Mouse (Mus musculus) ES-E14 (cell line): ENCODE measurements at regions not wholly inside any gene's neighbourhood (a gene's known extent, or its start where the extent isn't known, plus 50 kb on each side); places are given as distances from the start of the nearest gene placed in this dataset.
A peak's percentile ranks its signal among the peaks of the same experiment; 100 is the strongest.

ENCODE experiments used
- DNase-seq: peaks from one replicate; pipeline ENCODE4 v3.0.0-alpha.2; 2013; ENCODE audit warnings: low read depth, low spot score
- H3K27ac ChIP-seq: 2 replicates; pipeline ENCODE4 v1.5.1; 2012; ENCODE audit warnings: low read depth, mild to moderate bottlenecking, low read length, moderate library complexity, mixed read lengths; ENCODE audit not compliant: poor library complexity, insufficient read depth, severe bottlenecking
- H3K36me3 ChIP-seq: 2 replicates; pipeline ENCODE4 v1.6.1; 2012; ENCODE audit warnings: mild to moderate bottlenecking, low read length, moderate library complexity, mixed read lengths; ENCODE audit not compliant: control insufficient read depth, poor library complexity, insufficient read depth, severe bottlenecking
- H3K4me1 ChIP-seq, 2 experiments: fragments of 150-350 bp in 1 of 2; sonication (generic) in 1 of 2; 2 replicates each; pipeline ENCODE4 v1.6.1; 2012; ENCODE audit warnings: low read length in 2 of 2, mild to moderate bottlenecking in 1 of 2, mixed read lengths in 1 of 2; ENCODE audit not compliant: control insufficient read depth in 2 of 2, insufficient read depth in 2 of 2, poor library complexity in 1 of 2
- H3K4me3 ChIP-seq, 2 experiments: fragments of 150-350 bp in 1 of 2; sonication (generic) in 1 of 2; 2 replicates each; pipeline ENCODE4 v1.5.1; 2012; ENCODE audit warnings: low read length in 2 of 2, low read depth in 1 of 2, mild to moderate bottlenecking in 1 of 2, mixed read lengths in 1 of 2; ENCODE audit not compliant: insufficient read depth in 1 of 2, poor library complexity in 1 of 2, severe bottlenecking in 1 of 2
- H3K9ac ChIP-seq: 2 replicates; pipeline ENCODE4 v1.6.1; 2012; ENCODE audit warnings: low read depth, mild to moderate bottlenecking, low read length, mixed read lengths; ENCODE audit not compliant: poor library complexity, insufficient read depth, severe bottlenecking
- H3K9me3 ChIP-seq: fragments of 150-350 bp; sonication (generic); 2 replicates; pipeline ENCODE4 v1.6.1; 2012; ENCODE audit warnings: low read depth, mild to moderate bottlenecking, low read length; ENCODE audit not compliant: control insufficient read depth, insufficient read depth
- CHD2 ChIP-seq: IDR thresholded peaks from 2 replicates; pipeline ENCODE4 v1.6.1; 2014; ENCODE audit warnings: mild to moderate bottlenecking, low read depth, low read length, inconsistent platforms
- HCFC1 ChIP-seq: IDR thresholded peaks from 2 replicates; pipeline ENCODE4 v1.6.1; 2012; ENCODE audit warnings: low read length, inconsistent platforms, borderline replicate concordance; ENCODE audit not compliant: insufficient read depth
- MAFK ChIP-seq: IDR thresholded peaks from 2 replicates; pipeline ENCODE4 v1.6.1; 2014; ENCODE audit warnings: mild to moderate bottlenecking, low read depth, low read length, inconsistent platforms; ENCODE audit not compliant: insufficient read depth
- ZC3H11A ChIP-seq: IDR thresholded peaks from 2 replicates; pipeline ENCODE4 v1.6.1; 2012; ENCODE audit warnings: low read depth, mild to moderate bottlenecking, inconsistent platforms, low read length, borderline replicate concordance
- ZNF384 ChIP-seq: IDR thresholded peaks from 2 replicates; pipeline ENCODE4 v1.6.1; 2012; ENCODE audit warnings: low read depth, low read length, inconsistent platforms
- in situ Hi-C, 2 experiments: fragments of 600-800 bp; cut with MboI; formaldehyde crosslinking; loops; one replicate each; pipeline ENCODE4 v1.15.1; 2025; ENCODE audit warnings: low sequenced_read_pairs in 2 of 2, inconsistent platforms in 1 of 2; ENCODE audit not compliant: unreplicated experiment in 2 of 2

DNA sequence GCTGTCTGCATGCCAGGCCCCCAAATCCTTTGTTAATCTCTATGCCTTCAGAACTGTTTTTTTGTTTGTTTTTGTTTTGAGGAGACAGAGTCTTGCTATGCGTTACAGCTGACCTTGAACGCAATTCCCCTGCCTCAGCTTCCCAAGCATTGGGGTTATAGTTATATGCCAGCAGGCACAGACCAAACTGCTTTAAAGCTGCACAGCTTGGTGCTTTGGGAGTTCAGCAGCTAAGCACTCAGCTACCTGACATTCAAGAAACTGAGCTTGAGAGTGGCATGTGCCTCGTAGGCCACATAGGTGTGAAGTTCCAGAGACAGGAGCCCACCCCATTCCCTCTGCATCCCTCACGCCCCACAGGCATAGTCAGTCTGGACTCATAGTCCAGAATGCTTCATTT, 229.5 kb upstream of the 4930535I16Rik start:
- in situ Hi-C loops, result loop anchor here in 1 of 2 experiments (25.0 kb wide), 1 partner anchor 185 kb away; no protein-coding TSS in a partner anchor

GRCm38 (mm10) chr4:124146135-124146534, 228.3 kb upstream of the 4930535I16Rik start:
- in situ Hi-C loops, result loop anchor here in 1 of 2 experiments (25.0 kb wide), 1 partner anchor 184 kb away; no protein-coding TSS in a partner anchor
- H3K36me3 ChIP-seq, result no peaks in the 10 kb centered on the region
- DNase-seq, result no peak
- no peaks in the 10 kb centered on the region for H3K9me3 ChIP-seq
- H3K4me1 ChIP-seq, result peaks cover 0 to 5% of the 10 kb centered on the region in 2 experiments; a peak in 1 of 4 replicates
- H3K27ac ChIP-seq, result no peak overlapping the region
- no peak overlapping the region for H3K9ac ChIP-seq
- no peak overlapping the region for H3K4me3 ChIP-seq
- TF ChIP-seq ZC3H11A, result no peak
- TF ChIP-seq MAFK, result no peak
- TF ChIP-seq CHD2, result no peak
- no peak for TF ChIP-seq HCFC1
- TF ChIP-seq ZNF384, result no peak

More for the DNA sequence above, 229.5 kb upstream of the 4930535I16Rik start:
- Histone ChIP-seq H3K9me3 (no peaks in the 10 kb centered on the region), H3K36me3 (no peaks in the 10 kb centered on the region), H3K27ac (no peak overlapping the region), H3K4me1 (peaks cover 0 to 5% of the 10 kb centered on the region in 2 experiments; a peak in 1 of 4 replicates), H3K4me3 (no peak overlapping the region), H3K9ac (no peak overlapping the region)
- TF ChIP-seq ZNF384, result no peak
- TF ChIP-seq MAFK, result no peak
- TF ChIP-seq HCFC1, result no peak
- no peak for TF ChIP-seq CHD2
- no peak for TF ChIP-seq ZC3H11A
- no peak for DNase-seq

DNA sequence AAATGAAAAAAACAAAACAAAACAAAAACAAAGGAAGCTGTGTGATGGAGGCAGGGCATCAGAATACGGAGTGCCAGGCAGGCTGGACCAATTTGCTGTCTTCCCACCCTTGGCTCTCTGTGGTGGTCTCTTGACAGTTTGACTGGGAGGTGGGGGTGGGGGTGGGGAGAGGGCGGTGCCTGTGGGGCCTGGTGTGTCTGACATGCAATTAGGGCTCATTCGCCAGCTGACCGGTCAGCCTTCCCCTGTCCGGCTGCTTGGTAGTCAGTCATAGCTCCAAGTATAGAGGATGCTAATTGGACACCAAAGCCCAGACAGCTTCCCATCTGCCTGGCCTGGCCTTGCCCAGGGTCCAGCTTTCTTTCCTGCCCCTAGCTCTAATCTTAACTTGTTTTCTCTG, 225.8 kb upstream of the 4930535I16Rik start:
- no peak for TF ChIP-seq CHD2
- TF ChIP-seq HCFC1, result no peak
- no peak for TF ChIP-seq MAFK
- no peak for TF ChIP-seq ZNF384
- TF ChIP-seq ZC3H11A, result no peak
- no peaks in the 10 kb centered on the region for H3K4me1 ChIP-seq
- H3K4me3 ChIP-seq, result no peak overlapping the region
- DNase-seq, result no peak
- in situ Hi-C loops, result loop anchor here in 1 of 2 experiments (25.0 kb wide), 1 partner anchor 181 kb away; no protein-coding TSS in a partner anchor
- no peaks in the 10 kb centered on the region for H3K36me3 ChIP-seq
- H3K9ac ChIP-seq, result no peak overlapping the region
- no peaks in the 10 kb centered on the region for H3K9me3 ChIP-seq
- H3K27ac ChIP-seq, result no peak overlapping the region

- no peak overlapping the region for H3K27ac ChIP-seq
- H3K9me3 ChIP-seq, result no peaks in the 10 kb centered on the region
- H3K36me3 ChIP-seq, result no peaks in the 10 kb centered on the region
- no peak overlapping the region for H3K9ac ChIP-seq
- DNase-seq, result no peak
- in situ Hi-C loops, result loop anchor here in 1 of 2 experiments (25.0 kb wide), 1 partner anchor 181 kb away; no protein-coding TSS in a partner anchor
- TF ChIP-seq ZC3H11A (no peak), HCFC1 (no peak), ZNF384 (no peak), CHD2 (no peak), MAFK (no peak)
- no peaks in the 10 kb centered on the region for H3K4me1 ChIP-seq
- no peak overlapping the region for H3K4me3 ChIP-seq
Observed at GRCm38 (mm10) chr4:124143226-124143625, 225.4 kb upstream of the 4930535I16Rik start.

DNA sequence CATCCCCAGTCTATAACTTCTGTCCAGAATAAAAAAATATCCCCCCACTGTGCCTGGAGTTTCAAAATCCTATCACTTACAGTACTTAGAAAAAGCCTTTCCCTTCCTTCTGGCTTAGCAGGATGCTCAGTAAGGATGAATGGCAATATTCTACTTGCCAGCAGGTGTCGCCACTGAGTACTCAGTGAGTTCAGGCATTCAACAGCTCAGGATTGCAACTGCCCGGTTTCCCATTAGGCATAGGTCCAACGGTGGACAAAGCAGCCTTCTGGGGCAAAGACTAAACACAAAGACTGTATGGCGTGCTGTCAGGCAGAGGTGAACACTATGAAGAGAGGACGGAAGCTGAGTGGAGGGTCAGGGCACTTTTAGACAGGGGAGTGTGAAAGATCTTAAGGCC, 224.3 kb upstream of the 4930535I16Rik start:
- DNase-seq, result peak; percentile 79
- TF ChIP-seq MAFK, result no peak
- peak; percentile 47; the same call in 1 of the 2 replicates for TF ChIP-seq ZC3H11A
- TF ChIP-seq HCFC1, result no peak
- no peak for TF ChIP-seq ZNF384
- no peak for TF ChIP-seq CHD2
- H3K27ac ChIP-seq, result no peak overlapping the region
- in situ Hi-C loops, result loop anchor here in 1 of 2 experiments (25.0 kb wide), 1 partner anchor 180 kb away; no protein-coding TSS in a partner anchor
- H3K9ac ChIP-seq, result no peak overlapping the region
- H3K4me3 ChIP-seq, result no peak overlapping the region
- no peaks in the 10 kb centered on the region for H3K36me3 ChIP-seq
- no peaks in the 10 kb centered on the region for H3K9me3 ChIP-seq
- no peaks in the 10 kb centered on the region for H3K4me1 ChIP-seq
